Comparison of ENCODE assay signal across 8 mouse cellular contexts in genomic region chr16:94972080-94972855, GRCm38 (mm10). TPM values are rescaled to one million over a fixed set of nuclear protein-coding genes. Genes with fewer than 3 reads are reported as not detected.
DNase-seq lines count a peak whose midpoint lies in the region; ATAC-seq and TF ChIP-seq lines count a peak whose summit lies in the region.
"Had no signal": no experiment of that assay in that cellular context is flagged by ENCODE, and none has a peak within 500 bp of the region (broad histone marks: within the 10 kb centered on the region; RNA-seq: fewer than 3 reads in every experiment).

No protein-coding gene starts in this region.

- no peak for TF ChIP-seq POLR2A in MEL (IDR thresholded peaks at IDR 0.05; ENCODE audit: control insufficient read depth in 1 of 2, insufficient read depth in 1 of 2, low read depth in 1 of 2, low read length in 2 of 2, poor library complexity in 1 of 2)
- no peak for TF ChIP-seq POLR2A in brain, embryonic 14.5 days (IDR thresholded peaks at IDR 0.05; ENCODE audit: borderline replicate concordance, extremely low read depth, insufficient read depth, insufficient read length, poor library complexity, severe bottlenecking)

- peak; percentile 78 for DNase-seq in kidney, postnatal 0 days (ENCODE audit: low spot score)
- peak; percentile 59 for DNase-seq in MEL (ENCODE audit: low read depth, low spot score)
- DNase-seq in brain, embryonic 14.5 days (ENCODE audit: low read depth) = peak; percentile 39
- peak; percentile 53 for DNase-seq in lung, postnatal 14 days
- no peak for DNase-seq in frontal cortex, postnatal 36 days (ENCODE audit: low spot score in 2 of 2)
- DNase-seq in left cerebral cortex, postnatal 36 days (ENCODE audit: low spot score in 2 of 2) = no peak

- H3K27me3 ChIP-seq in kidney, postnatal 0 days (ENCODE audit: insufficient read depth, low read length) = no peaks in the 10 kb centered on the region
- no peaks in the 10 kb centered on the region for H3K27me3 ChIP-seq in kidney, embryonic 14.5 days (ENCODE audit: control insufficient read depth, insufficient read depth, low read length)
- H3K27me3 ChIP-seq in MEL (ENCODE audit: control insufficient read depth in 1 of 2, insufficient read depth in 2 of 2, low read length in 2 of 2) = no peaks in the 10 kb centered on the region
- H3K27me3 ChIP-seq: megakaryocyte, embryonic 14.5 days had no signal

- no peak for TF ChIP-seq CTCF in kidney, postnatal 0 days (IDR thresholded peaks at IDR 0.05; ENCODE audit: low read depth)
- TF ChIP-seq CTCF in MEL (IDR thresholded peaks at IDR 0.05 in 2 of 3, conservative IDR thresholded peaks at IDR 0.05 in 1 of 3; ENCODE audit: control insufficient read depth in 1 of 3, insufficient read depth in 1 of 3, low read depth in 2 of 3, low read length in 3 of 3, poor library complexity in 1 of 3, severe bottlenecking in 1 of 3) = no peak
- TF ChIP-seq CTCF in brain, embryonic 14.5 days (IDR thresholded peaks at IDR 0.05; ENCODE audit: borderline replicate concordance, extremely low read depth, insufficient read depth, insufficient read length) = no peak

- no peak overlapping the region for H3K27ac ChIP-seq in kidney, postnatal 0 days
- no peak overlapping the region for H3K27ac ChIP-seq in kidney, embryonic 14.5 days (ENCODE audit: low read depth, low read length)
- no peak overlapping the region for H3K27ac ChIP-seq in MEL (ENCODE audit: control insufficient read depth, low read depth, low read length)

- H3K9me3 ChIP-seq in kidney, postnatal 0 days (replicated peaks; ENCODE audit: low read length) = no peaks in the 10 kb centered on the region
- no peaks in the 10 kb centered on the region for H3K9me3 ChIP-seq in kidney, embryonic 14.5 days (ENCODE audit: control insufficient read depth, low read length)
- no peaks in the 10 kb centered on the region for H3K9me3 ChIP-seq in MEL (replicated peaks; ENCODE audit: insufficient read depth, low read length)
- H3K9me3 ChIP-seq: megakaryocyte, embryonic 14.5 days had no signal

- 41% methylated on average over 14 of the region's 14 CpGs for WGBS in kidney, postnatal 0 days
- 44% methylated on average over 14 of the region's 14 CpGs for WGBS in kidney, embryonic 14.5 days

- no peak for ATAC-seq in kidney, postnatal 0 days (replicated peaks; ENCODE audit: low FRiP score, low read depth)
- ATAC-seq in kidney, embryonic 14.5 days (ENCODE audit: low FRiP score, low TSS enrichment) = no peak

- H3K4me1 ChIP-seq in kidney, postnatal 0 days (replicated peaks; ENCODE audit: insufficient read depth, low read length) = no peaks in the 10 kb centered on the region
- H3K4me1 ChIP-seq in kidney, embryonic 14.5 days (ENCODE audit: control insufficient read depth, insufficient read depth, low read length) = no peaks in the 10 kb centered on the region
- H3K4me1 ChIP-seq in MEL (ENCODE audit: control insufficient read depth in 1 of 2, insufficient read depth in 2 of 2, low read length in 2 of 2) = no peaks in the 10 kb centered on the region
- H3K4me1 ChIP-seq: megakaryocyte, embryonic 14.5 days had no signal

- no peak overlapping the region for H3K9ac ChIP-seq in kidney, postnatal 0 days (ENCODE audit: low read depth, low read length)
- no peak overlapping the region for H3K9ac ChIP-seq in kidney, embryonic 14.5 days (ENCODE audit: low read depth, low read length)
- no peak overlapping the region for H3K9ac ChIP-seq in MEL (ENCODE audit: control insufficient read depth, low read depth, low read length, poor library complexity, severe bottlenecking)

- TF ChIP-seq RAD21 in MEL (IDR thresholded peaks at IDR 0.05; ENCODE audit: low read depth, low read length) = no peak

- intact Hi-C loops in left cerebral cortex, postnatal 36 days (cut with DNase I) = no loop called here

- no peak overlapping the region for H3K4me3 ChIP-seq in kidney, postnatal 0 days (replicated peaks; ENCODE audit: low read depth, low read length)
- H3K4me3 ChIP-seq in kidney, embryonic 14.5 days (ENCODE audit: low read length) = no peak overlapping the region
- H3K4me3 ChIP-seq in MEL (ENCODE audit: control insufficient read depth in 1 of 2, insufficient read depth in 1 of 2, low read depth in 2 of 2, low read length in 2 of 2) = no peak overlapping the region
- H3K4me3 ChIP-seq: megakaryocyte, embryonic 14.5 days had no signal

- H3K79me2 ChIP-seq in MEL (ENCODE audit: control insufficient read depth, insufficient read depth, low read length, poor library complexity) = no peaks in the 10 kb centered on the region

- no peaks in the 10 kb centered on the region for H3K36me3 ChIP-seq in kidney, postnatal 0 days (ENCODE audit: insufficient read depth, low read length)
- H3K36me3 ChIP-seq in kidney, embryonic 14.5 days (ENCODE audit: control insufficient read depth, insufficient read depth, low read length) = no peaks in the 10 kb centered on the region
- H3K36me3 ChIP-seq in MEL (ENCODE audit: control insufficient read depth in 1 of 2, insufficient read depth in 2 of 2, low read length in 2 of 2) = no peaks in the 10 kb centered on the region

- no peak overlapping the region for H3K4me2 ChIP-seq in kidney, postnatal 0 days (ENCODE audit: low read length)
- no peak overlapping the region for H3K4me2 ChIP-seq in kidney, embryonic 14.5 days (replicated peaks; ENCODE audit: low read depth, low read length)

- no peak for TF ChIP-seq EP300 in MEL (IDR thresholded peaks at IDR 0.05; ENCODE audit: low read depth in 1 of 2, low read length in 2 of 2)

TF ChIP-seq in MEL, 35 proteins besides CTCF, POLR2A, EP300 and RAD21:
- TF ChIP-seq TBP (IDR thresholded peaks at IDR 0.05; ENCODE audit: low read depth, low read length) (no peak), ZKSCAN1 (IDR thresholded peaks at IDR 0.05; ENCODE audit: low read depth, low read length) (no peak), MXI1 (IDR thresholded peaks at IDR 0.05; ENCODE audit: low read depth, low read length) (no peak)

RNA-seq across cellular contexts. Expression of gene Kcnj6, which starts 25.2 kb away (rescaled TPM):
- not detected in 2 replicates for polyA plus RNA-seq in kidney, postnatal 0 days (2015; fragmentation: Nextera tagmentation; extraction: Ambion mirVana)
- not detected in 2 replicates for polyA plus RNA-seq in kidney, embryonic 14.5 days (2014; fragmentation: Nextera tagmentation; extraction: Ambion mirVana)
- not detected in 2 replicates for total RNA-seq in MEL (2012; rRNA removed)
- polyA plus RNA-seq in MEL (2012; ENCODE audit: insufficient read depth in 1 of 2, insufficient read length in 2 of 2, low read depth in 1 of 2, low replicate concordance in 2 of 2, missing spikeins in 1 of 2) = not detected
- 1.7 and 4.0 TPM in 2 replicates for polyA plus RNA-seq in brain, embryonic 14.5 days (2012; rRNA removed)
- total RNA-seq in left cerebral cortex, postnatal 36 days (2021) = 100 to 1,000 TPM in 1 of 2 experiments, 10 to 100 TPM in 1; 77.0 to 103 TPM

Comparison
In these comparisons a context has a peak if more than half of its experiments do, and no peak if none do; other contexts are left out.
1. DNase-seq: peak in kidney, postnatal 0 days (single experiment), MEL (single experiment), brain, embryonic 14.5 days (single experiment) and lung, postnatal 14 days (single experiment); none in frontal cortex, postnatal 36 days (0 of 2) and left cerebral cortex, postnatal 36 days (0 of 2).